Mouse (Mus musculus) stomach, embryonic 16.5 days (tissue): ENCODE measurements around the gene Smad3. TPM values are rescaled to one million over a fixed set of nuclear protein-coding genes. Genes with fewer than 3 reads are reported as not detected.

Experiments used
- ATAC-seq: fragments of 200-750 bp; cut with Nextera tagmentation; 2 replicates; pipeline ENCODE4 v1.8.0; 2017; ENCODE audit warnings: moderate number of reproducible peaks, moderate TSS enrichment; ENCODE audit not compliant: insufficient read depth, low FRiP score
- H3K27ac ChIP-seq: fragments of 300-500 bp; sonication (generic); 2 replicates; pipeline ENCODE4 v1.5.1; 2014; ENCODE audit warnings: low read length
- H3K27me3 ChIP-seq: fragments of 300-500 bp; sonication (generic); 2 replicates; pipeline ENCODE4 v1.6.1; 2014; ENCODE audit warnings: low read length, control low read depth, mixed read lengths; ENCODE audit not compliant: control insufficient read depth, insufficient read depth
- H3K36me3 ChIP-seq: fragments of 300-500 bp; sonication (generic); 2 replicates; pipeline ENCODE4 v1.6.1; 2014; ENCODE audit warnings: low read length; ENCODE audit not compliant: control insufficient read depth, insufficient read depth
- H3K4me1 ChIP-seq: fragments of 300-500 bp; sonication (generic); 2 replicates; pipeline ENCODE4 v1.6.1; 2014; ENCODE audit warnings: low read length, control low read depth, mixed read lengths; ENCODE audit not compliant: control insufficient read depth, insufficient read depth
- H3K4me2 ChIP-seq: fragments of 300-500 bp; sonication (generic); 2 replicates; pipeline ENCODE4 v1.6.1; 2014; ENCODE audit warnings: low read depth, low read length, mixed read lengths
- H3K4me3 ChIP-seq: fragments of 300-500 bp; sonication (generic); replicated peaks from 2 replicates; pipeline ENCODE4 v1.5.1; 2014; ENCODE audit warnings: mild to moderate bottlenecking, low read length
- H3K9ac ChIP-seq: fragments of 300-500 bp; sonication (generic); 2 replicates; pipeline ENCODE4 v1.6.1; 2014; ENCODE audit warnings: low read length
- H3K9me3 ChIP-seq: fragments of 300-500 bp; sonication (generic); replicated peaks from 2 replicates; pipeline ENCODE4 v1.6.1; 2016; ENCODE audit warnings: low read length, control low read depth; ENCODE audit not compliant: control insufficient read depth
- WGBS: fragments of 180-500 bp; shearing (Covaris S2); extraction: QIAGEN DNeasy Blood & Tissue Kit; methylation state at CpG from one replicate; pipeline ENCODE4 v1.1.7; 2014; 5-methylcytosine and 5-hydroxymethylcytosine counted together
- polyA plus RNA-seq: library from polyadenylated mRNA; unstranded; fragments of >200 nt; fragmentation: Nextera tagmentation; extraction: Ambion mirVana; gene quantifications from 2 replicates; pipeline ENCODE4 v1.2.1, GENCODE M21; 2015

Gene Smad3
- polyA plus RNA-seq, 1 experiment from 2014 or later, result 15.1 TPM

GRCm38 (mm10) chr9:63720715-63721114 is 37.1 kb downstream of the Smad3 start:
- no peaks in the 10 kb centered on the region for H3K27me3 ChIP-seq
- no peaks in the 10 kb centered on the region for H3K9me3 ChIP-seq
- H3K4me3 ChIP-seq, result no peak overlapping the region
- 48% methylated on average over 6 of the region's 6 CpGs for WGBS
- H3K9ac ChIP-seq, result no peak overlapping the region
- H3K4me1 ChIP-seq, result peaks cover 49% of the 10 kb centered on the region
- no peak for ATAC-seq
- H3K36me3 ChIP-seq, result no peaks in the 10 kb centered on the region
- peak overlapping the region; percentile 42 for H3K27ac ChIP-seq
- no peak overlapping the region for H3K4me2 ChIP-seq

- H3K9me3 ChIP-seq, result no peaks in the 10 kb centered on the region
- H3K4me2 ChIP-seq, result no peak overlapping the region
- peak overlapping the region; percentile 42; the same call in 1 of the 2 replicates for H3K27ac ChIP-seq
- no peaks in the 10 kb centered on the region for H3K27me3 ChIP-seq
- no peak overlapping the region for H3K4me3 ChIP-seq
- H3K9ac ChIP-seq, result no peak overlapping the region
- no peak for ATAC-seq
- peaks cover 47% of the 10 kb centered on the region for H3K4me1 ChIP-seq
- 70% methylated on average over 16 of the region's 16 CpGs for WGBS
- no peaks in the 10 kb centered on the region for H3K36me3 ChIP-seq
Observed at GRCm38 (mm10) chr9:63719770-63720440, 37.9 kb downstream of the Smad3 start.

GRCm38 (mm10) chr9:63718735-63719358 is 38.9 kb downstream of the Smad3 start:
- no peaks in the 10 kb centered on the region for H3K27me3 ChIP-seq
- no peaks in the 10 kb centered on the region for H3K36me3 ChIP-seq
- no peak overlapping the region for H3K27ac ChIP-seq
- H3K4me2 ChIP-seq, result no peak overlapping the region
- WGBS, result 72% methylated on average over 9 of the region's 9 CpGs
- no peak for ATAC-seq
- no peak overlapping the region for H3K4me3 ChIP-seq
- no peak overlapping the region for H3K9ac ChIP-seq
- peaks cover 47% of the 10 kb centered on the region for H3K4me1 ChIP-seq
- H3K9me3 ChIP-seq, result no peaks in the 10 kb centered on the region

- Histone ChIP-seq H3K4me1 (peaks cover 48% of the 10 kb centered on the region), H3K9me3 (no peaks in the 10 kb centered on the region), H3K4me2 (no peak overlapping the region), H3K9ac (no peak overlapping the region), H3K4me3 (no peak overlapping the region), H3K27me3 (no peaks in the 10 kb centered on the region), H3K27ac (no peak overlapping the region), H3K36me3 (no peaks in the 10 kb centered on the region)
- ATAC-seq, result no peak
- 86% methylated on average over 4 of the region's 4 CpGs for WGBS
Observed at GRCm38 (mm10) chr9:63718170-63718569, 39.6 kb downstream of the Smad3 start.

GRCm38 (mm10) chr9:63717474-63718005 is 40.3 kb downstream of the Smad3 start:
- Histone ChIP-seq H3K27me3 (no peaks in the 10 kb centered on the region), H3K27ac (no peak overlapping the region), H3K4me2 (no peak overlapping the region), H3K9me3 (no peaks in the 10 kb centered on the region), H3K36me3 (no peaks in the 10 kb centered on the region), H3K4me1 (peaks cover 51% of the 10 kb centered on the region), H3K4me3 (no peak overlapping the region), H3K9ac (no peak overlapping the region)
- no peak for ATAC-seq
- WGBS, result 65% methylated on average over 3 of the region's 3 CpGs

GRCm38 (mm10) chr9:63716150-63717138 is 41.4 kb downstream of the Smad3 start:
- peak; percentile 63; the same call in 1 of the 2 replicates for ATAC-seq
- Histone ChIP-seq H3K4me2 (peak overlapping the region; percentile 11; the same call in 1 of the 2 replicates), H3K27ac (peak overlapping the region; percentile 39), H3K4me1 (peaks cover 46% of the 10 kb centered on the region), H3K9ac (peak overlapping the region; percentile 0; the same call in 1 of the 2 replicates), H3K4me3 (no peak overlapping the region), H3K9me3 (no peaks in the 10 kb centered on the region), H3K36me3 (no peaks in the 10 kb centered on the region), H3K27me3 (no peaks in the 10 kb centered on the region)
- 16% methylated on average over 18 of the region's 18 CpGs for WGBS

- 0 out of 2 replicates have a peak, but pooled peaks cover 1% of the 10 kb centered on the region for H3K36me3 ChIP-seq
- peaks cover 29% of the 10 kb centered on the region for H3K4me1 ChIP-seq
- H3K27me3 ChIP-seq, result no peaks in the 10 kb centered on the region
- H3K9me3 ChIP-seq, result no peaks in the 10 kb centered on the region
- H3K4me2 ChIP-seq, result no peak overlapping the region
- WGBS, result 74% methylated on average over 6 of the region's 6 CpGs
- H3K9ac ChIP-seq, result no peak overlapping the region
- H3K27ac ChIP-seq, result no peak overlapping the region
- ATAC-seq, result no peak
- no peak overlapping the region for H3K4me3 ChIP-seq
Observed at GRCm38 (mm10) chr9:63714572-63714971, 43.2 kb downstream of the Smad3 start.

GRCm38 (mm10) chr9:63712838-63713237 is 45.0 kb downstream of the Smad3 start:
- Histone ChIP-seq H3K36me3 (0 out of 2 replicates have a peak, but pooled peaks cover 4% of the 10 kb centered on the region), H3K27ac (no peak overlapping the region), H3K9me3 (no peaks in the 10 kb centered on the region), H3K4me3 (no peak overlapping the region), H3K9ac (no peak overlapping the region), H3K4me2 (no peak overlapping the region), H3K27me3 (no peaks in the 10 kb centered on the region), H3K4me1 (peaks cover 27% of the 10 kb centered on the region)
- no peak for ATAC-seq
- 57% methylated on average over 6 of the region's 6 CpGs for WGBS
